Mouse (Mus musculus) monocyte, adult 5-6 weeks (primary cell): ENCODE data around the gene Cnga1. TPM values are rescaled to one million over a fixed set of nuclear protein-coding genes. Genes with fewer than 3 reads are reported as not detected.
A peak's percentile ranks its signal among the peaks of the same experiment; 100 is the strongest.
"Not testable (repeated sequence)": the region's sequence is repeated elsewhere in the genome, so short reads cannot be mapped to it uniquely, and the experiment has no call there.

Experiments used
- ATAC-seq: fragments of 153-309, 156-312 bp; replicated peaks from 2 replicates; pipeline ENCODE4 v1.8.0; 2017; ENCODE audit warnings: mild to moderate bottlenecking; ENCODE audit not compliant: low TSS enrichment, insufficient number of reproducible peaks, severe bottlenecking, poor library complexity, low FRiP score
- total RNA-seq: library from RNA; stranded (forward); fragments of 200-1000, 200-491, 200-594 nt; gene quantifications from 3 replicates; pipeline ENCODE4 v1.2.3, GENCODE M21; 2017

Cnga1 gene
- total RNA-seq, 1 experiment from 2014 or later = 2.7 TPM

- ATAC-seq = no peak
Measured at GRCm38 (mm10) chr5:72646996-72647395, 2.9 kb upstream of the Cnga1 start.

- no peak for ATAC-seq
Measured at GRCm38 (mm10) chr5:72646131-72646530, 2.1 kb upstream of the Cnga1 start.

- no peak for ATAC-seq
Measured at GRCm38 (mm10) chr5:72643655-72644054, 420 bp downstream of the Cnga1 start.

GRCm38 (mm10) chr5:72640072-72640471 is 4.0 kb downstream of the Cnga1 start:
- ATAC-seq = no peak

GRCm38 (mm10) chr5:72636576-72636975 is 7.5 kb downstream of the Cnga1 start:
- no peak for ATAC-seq

- no peak for ATAC-seq
Measured at GRCm38 (mm10) chr5:72636122-72636521, 8.0 kb downstream of the Cnga1 start.

GRCm38 (mm10) chr5:72634791-72635271 is 9.2 kb downstream of the Cnga1 start:
- peak; percentile 79; the same call in 1 of the 2 replicates for ATAC-seq

- no peak for ATAC-seq
Measured at GRCm38 (mm10) chr5:72630026-72630425, 14.0 kb downstream of the Cnga1 start.

GRCm38 (mm10) chr5:72621022-72621421 is 23.1 kb downstream of the Cnga1 start:
- ATAC-seq = no peak

- ATAC-seq = no peak
Measured at GRCm38 (mm10) chr5:72617413-72617812, 26.7 kb downstream of the Cnga1 start.

- ATAC-seq = no peak
Measured at GRCm38 (mm10) chr5:72603138-72603537, 40.9 kb downstream of the Cnga1 start.

- no peak for ATAC-seq
Measured at GRCm38 (mm10) chr5:72601006-72601405, 43.1 kb downstream of the Cnga1 start.

- no peak for ATAC-seq
Measured at GRCm38 (mm10) chr5:72587192-72587681, 56.8 kb downstream of the Cnga1 start, which contains the start of gene Gm5868. Gm5868 (minus strand) TSS chr5:72587551.

- ATAC-seq = not testable (repeated sequence)
Measured at GRCm38 (mm10) chr5:72586667-72587191, 57.3 kb downstream of the Cnga1 start.

- not testable (repeated sequence) for ATAC-seq
Measured at GRCm38 (mm10) chr5:72586122-72586521, 58.0 kb downstream of the Cnga1 start.

GRCm38 (mm10) chr5:72580970-72581332 is 63.1 kb downstream of the Cnga1 start, which contains the start of gene Zar1:
Zar1 (minus strand) TSS chr5:72581254.
- not testable (repeated sequence) for ATAC-seq

GRCm38 (mm10) chr5:72580088-72580969 is 63.7 kb downstream of the Cnga1 start:
- ATAC-seq = peak; percentile 31; the same call in 1 of the 2 replicates

GRCm38 (mm10) chr5:72579599-72579998 is 64.5 kb downstream of the Cnga1 start:
- not testable (repeated sequence) for ATAC-seq

GRCm38 (mm10) chr5:72565621-72566020 is 78.5 kb downstream of the Cnga1 start:
- ATAC-seq = no peak

GRCm38 (mm10) chr5:72563183-72563582 is 80.9 kb downstream of the Cnga1 start:
- not testable (repeated sequence) for ATAC-seq
